Mouse (Mus musculus) liver, embryonic 11.5 days (tissue): ENCODE data around the gene Fnbp4. TPM values are rescaled to one million over a fixed set of nuclear protein-coding genes. Genes with fewer than 3 reads are reported as not detected.

Experiments used
- ATAC-seq: fragments of 200-750 bp; cut with Nextera tagmentation; replicated peaks from 2 replicates; pipeline ENCODE4 v1.8.0; 2017; ENCODE audit warnings: moderate number of reproducible peaks, mild to moderate bottlenecking, moderate TSS enrichment, moderate library complexity; ENCODE audit not compliant: low FRiP score
- DNase-seq: peaks from one replicate; pipeline ENCODE4 v3.0.0-alpha.2; 2017; ENCODE audit warnings: low spot score
- H3K27ac ChIP-seq: fragments of 300-500 bp; sonication (generic); 2 replicates; pipeline ENCODE4 v1.5.1; 2014; ENCODE audit warnings: mild to moderate bottlenecking, low read depth, low read length, control low read depth
- H3K27me3 ChIP-seq: fragments of 300-500 bp; sonication (generic); replicated peaks from 2 replicates; pipeline ENCODE4 v1.6.1; 2014; ENCODE audit warnings: low read length, mixed read lengths; ENCODE audit not compliant: control insufficient read depth, insufficient read depth
- H3K36me3 ChIP-seq: fragments of 300-500 bp; sonication (generic); 2 replicates; pipeline ENCODE4 v1.6.1; 2014; ENCODE audit warnings: mild to moderate bottlenecking, low read length, moderate library complexity, mixed read lengths; ENCODE audit not compliant: control insufficient read depth, insufficient read depth
- H3K4me1 ChIP-seq: fragments of 300-500 bp; sonication (generic); replicated peaks from 2 replicates; pipeline ENCODE4 v1.6.1; 2014; ENCODE audit warnings: low read length, mixed read lengths; ENCODE audit not compliant: control insufficient read depth, insufficient read depth
- H3K4me2 ChIP-seq: fragments of 300-500 bp; sonication (generic); 2 replicates; pipeline ENCODE4 v1.6.1; 2014; ENCODE audit warnings: mild to moderate bottlenecking, control low read depth, moderate library complexity
- H3K4me3 ChIP-seq: fragments of 300-500 bp; sonication (generic); 2 replicates; pipeline ENCODE4 v1.5.1; 2014; ENCODE audit warnings: low read depth, low read length, control low read depth
- H3K9ac ChIP-seq: fragments of 300-500 bp; sonication (generic); 2 replicates; pipeline ENCODE4 v1.6.1; 2014; ENCODE audit warnings: low read depth, low read length, control low read depth
- H3K9me3 ChIP-seq: fragments of 300-500 bp; sonication (generic); 2 replicates; pipeline ENCODE4 v1.6.1; 2016; ENCODE audit warnings: low read length, inconsistent platforms, mixed read lengths; ENCODE audit not compliant: control insufficient read depth
- WGBS: fragments of 180-500 bp; shearing (Covaris S2); extraction: QIAGEN DNeasy Blood & Tissue Kit; methylation state at CpG from one replicate; pipeline ENCODE4 v1.1.7; 2014; 5-methylcytosine and 5-hydroxymethylcytosine counted together
- polyA plus RNA-seq: library from polyadenylated mRNA; unstranded; fragments of >200 nt; fragmentation: Nextera tagmentation; extraction: Ambion mirVana; gene quantifications from 2 replicates; pipeline ENCODE4 v1.2.1, GENCODE M21; 2014

Fnbp4 gene
- polyA plus RNA-seq, 1 experiment from 2014 or later, result 102 TPM

DNA sequence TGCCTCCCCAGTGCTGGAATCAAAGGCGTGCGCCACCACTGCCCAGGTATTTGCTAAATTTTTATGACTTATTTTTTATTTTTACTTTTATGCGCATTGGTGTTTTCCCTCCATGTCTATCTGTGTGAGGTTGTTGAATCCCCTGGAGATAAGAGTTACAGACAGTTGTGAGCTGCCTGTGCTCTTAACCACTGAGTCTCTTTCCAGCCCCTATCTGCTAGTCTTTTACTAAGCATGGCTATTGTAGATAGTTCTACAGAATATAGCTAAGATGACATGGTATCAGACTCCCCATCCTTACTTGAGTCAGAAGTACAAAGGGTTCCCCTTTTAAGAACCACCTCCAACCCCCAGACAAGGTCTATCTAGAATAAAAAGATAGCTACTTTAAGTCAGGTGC lies 9.0 kb downstream of the Fnbp4 start:
- DNase-seq (no peak), ATAC-seq (peak; percentile 61)
- WGBS, result 92% methylated on average over 3 of the region's 3 CpGs
- Histone ChIP-seq H3K9ac (no peak overlapping the region), H3K4me1 (peaks cover 4% of the 10 kb centered on the region), H3K9me3 (no peaks in the 10 kb centered on the region), H3K27ac (no peak overlapping the region), H3K4me3 (no peak overlapping the region), H3K27me3 (no peaks in the 10 kb centered on the region), H3K36me3 (peaks cover 55% of the 10 kb centered on the region), H3K4me2 (no peak overlapping the region)

- DNase-seq (no peak), ATAC-seq (no peak)
- H3K9me3 ChIP-seq, result no peaks in the 10 kb centered on the region
- peaks cover 62% of the 10 kb centered on the region for H3K36me3 ChIP-seq
- H3K27me3 ChIP-seq, result no peaks in the 10 kb centered on the region
- WGBS, result 88% methylated on average over 3 of the region's 3 CpGs
- no peak overlapping the region for H3K9ac ChIP-seq
- no peak overlapping the region for H3K27ac ChIP-seq
- H3K4me3 ChIP-seq, result no peak overlapping the region
- no peak overlapping the region for H3K4me2 ChIP-seq
- H3K4me1 ChIP-seq, result no peaks in the 10 kb centered on the region
These were observed 20.0 kb downstream of the Fnbp4 start for GRCm38 (mm10) chr2:90765123-90765522.

GRCm38 (mm10) chr2:90781323-90781722 lies 36.2 kb downstream of the Fnbp4 start:
- Histone ChIP-seq H3K4me1 (peaks cover 5% of the 10 kb centered on the region; the same call in 1 of the 2 replicates), H3K9me3 (no peaks in the 10 kb centered on the region), H3K4me2 (no peak overlapping the region), H3K27me3 (peaks cover 18% of the 10 kb centered on the region), H3K36me3 (peaks cover 26% of the 10 kb centered on the region), H3K27ac (no peak overlapping the region), H3K4me3 (no peak overlapping the region), H3K9ac (no peak overlapping the region)
- DNase-seq (no peak), ATAC-seq (no peak; the same call in 1 of the 2 replicates)
- WGBS, result 52% methylated on average over 3 of the region's 3 CpGs

- 52% methylated on average over 2 of the region's 2 CpGs for WGBS
- no peak overlapping the region for H3K4me2 ChIP-seq
These were observed 36.8 kb downstream of the Fnbp4 start for GRCm38 (mm10) chr2:90781938-90782337.

GRCm38 (mm10) chr2:90782458-90782857 lies 37.3 kb downstream of the Fnbp4 start, which contains the start of gene Agbl2:
Gene Agbl2, plus strand, starts transcription at chr2:90782727.
- Histone ChIP-seq H3K9me3 (no peaks in the 10 kb centered on the region), H3K4me2 (peak within 1 kb of the TSS; percentile 79), H3K36me3 (peaks cover 25% of the 10 kb centered on the region), H3K4me1 (peaks cover 5% of the 10 kb centered on the region; the same call in 1 of the 2 replicates), H3K9ac (peak within 1 kb of the TSS; percentile 40; the same call in 1 of the 2 replicates), H3K27me3 (peaks cover 18% of the 10 kb centered on the region), H3K27ac (no peak within 1 kb of the TSS), H3K4me3 (peak within 1 kb of the TSS; percentile 49)
- WGBS, result 5% methylated on average over 11 of the region's 11 CpGs
- DNase-seq (no peak), ATAC-seq (peak; percentile 23; the same call in 1 of the 2 replicates)

More at GRCm38 (mm10) chr2:90781938-90782337, 36.8 kb downstream of the Fnbp4 start:
- H3K4me3 ChIP-seq, result no peak overlapping the region
- ATAC-seq (no peak), DNase-seq (no peak)
- no peak overlapping the region for H3K9ac ChIP-seq
- H3K9me3 ChIP-seq, result no peaks in the 10 kb centered on the region
- H3K36me3 ChIP-seq, result peaks cover 26% of the 10 kb centered on the region
- H3K27me3 ChIP-seq, result peaks cover 18% of the 10 kb centered on the region
- peaks cover 5% of the 10 kb centered on the region; the same call in 1 of the 2 replicates for H3K4me1 ChIP-seq
- H3K27ac ChIP-seq, result no peak overlapping the region

- peak overlapping the region; percentile 79 for H3K4me2 ChIP-seq
- DNase-seq, result peak; percentile 40
- no peaks in the 10 kb centered on the region for H3K9me3 ChIP-seq
- H3K9ac ChIP-seq, result peak overlapping the region; percentile 40; the same call in 1 of the 2 replicates
- H3K4me3 ChIP-seq, result peak overlapping the region; percentile 49
- H3K4me1 ChIP-seq, result peaks cover 5% of the 10 kb centered on the region; the same call in 1 of the 2 replicates
- H3K36me3 ChIP-seq, result peaks cover 20% of the 10 kb centered on the region
- 4% methylated on average over 28 of the region's 29 CpGs for WGBS
- H3K27ac ChIP-seq, result no peak overlapping the region
- H3K27me3 ChIP-seq, result peaks cover 18% of the 10 kb centered on the region
- ATAC-seq, result peak; percentile 67
These were observed 37.8 kb downstream of the Fnbp4 start for GRCm38 (mm10) chr2:90782901-90783486.

GRCm38 (mm10) chr2:90788126-90788525 lies 43.0 kb downstream of the Fnbp4 start:
- WGBS, result 79% methylated on average over 2 of the region's 2 CpGs
- no peak for ATAC-seq

GRCm38 (mm10) chr2:90808241-90809126 lies 63.3 kb downstream of the Fnbp4 start:
- H3K4me3 ChIP-seq, result no peak overlapping the region
- 77% methylated on average over 6 of the region's 6 CpGs for WGBS
- H3K9me3 ChIP-seq, result no peaks in the 10 kb centered on the region
- no peak for DNase-seq
- no peak overlapping the region for H3K27ac ChIP-seq
- no peaks in the 10 kb centered on the region for H3K4me1 ChIP-seq
- H3K9ac ChIP-seq, result no peak overlapping the region
- ATAC-seq, result no peak
- H3K27me3 ChIP-seq, result 0 out of 2 replicates have a peak, but pooled peaks cover 2% of the 10 kb centered on the region
- H3K36me3 ChIP-seq, result no peaks in the 10 kb centered on the region
- no peak overlapping the region for H3K4me2 ChIP-seq

More at GRCm38 (mm10) chr2:90788126-90788525, 43.0 kb downstream of the Fnbp4 start:
- Histone ChIP-seq H3K27me3 (peaks cover 14% of the 10 kb centered on the region), H3K9ac (no peak overlapping the region), H3K9me3 (no peaks in the 10 kb centered on the region), H3K4me2 (no peak overlapping the region), H3K4me3 (no peak overlapping the region), H3K27ac (no peak overlapping the region), H3K36me3 (no peaks in the 10 kb centered on the region), H3K4me1 (peaks cover under 1% of the 10 kb centered on the region; the same call in 1 of the 2 replicates)
- no peak for DNase-seq
